Mouse (Mus musculus) monocyte, adult 5-6 weeks (primary cell): ENCODE results near the gene Pdxk. TPM values are rescaled to one million over a fixed set of nuclear protein-coding genes. Genes with fewer than 3 reads are reported as not detected.
"Not testable (repeated sequence)": the region's sequence is repeated elsewhere in the genome, so short reads cannot be mapped to it uniquely, and the experiment has no call there.

Experiments
- ATAC-seq: fragments of 153-309, 156-312 bp; replicated peaks from 2 replicates; pipeline ENCODE4 v1.8.0; 2017; ENCODE audit warnings: mild to moderate bottlenecking; ENCODE audit not compliant: low TSS enrichment, insufficient number of reproducible peaks, severe bottlenecking, poor library complexity, low FRiP score
- total RNA-seq: library from RNA; stranded (forward); fragments of 200-1000, 200-491, 200-594 nt; gene quantifications from 3 replicates; pipeline ENCODE4 v1.2.3, GENCODE M21; 2017

The Pdxk gene
- total RNA-seq, 1 experiment from 2014 or later: 5.5 TPM

- no peak for ATAC-seq
Observed at GRCm38 (mm10) chr10:78428070-78428469, 36.7 kb downstream of the Pdxk start.

GRCm38 (mm10) chr10:78426117-78426735 is 38.5 kb downstream of the Pdxk start:
- ATAC-seq: no peak; the same call in 1 of the 2 replicates

- peak; percentile 83 for ATAC-seq
Observed at GRCm38 (mm10) chr10:78425181-78426041, 39.4 kb downstream of the Pdxk start, which contains the start of gene Cstb. Cstb (plus strand) TSS chr10:78425669.

- no peak for ATAC-seq
Observed at GRCm38 (mm10) chr10:78422614-78423013, 42.2 kb downstream of the Pdxk start.

GRCm38 (mm10) chr10:78420929-78421328 is 43.8 kb downstream of the Pdxk start:
- no peak for ATAC-seq

GRCm38 (mm10) chr10:78418791-78419190 is 46.0 kb downstream of the Pdxk start:
- ATAC-seq: no peak

- no peak for ATAC-seq
Observed at GRCm38 (mm10) chr10:78417888-78418287, 46.9 kb downstream of the Pdxk start.

GRCm38 (mm10) chr10:78414936-78415335 is 49.8 kb downstream of the Pdxk start:
- ATAC-seq: not testable (repeated sequence)

- no peak for ATAC-seq
Observed at GRCm38 (mm10) chr10:78413152-78413520, 51.6 kb downstream of the Pdxk start.

- peak; percentile 98 for ATAC-seq
Observed at GRCm38 (mm10) chr10:78412319-78413151, 52.2 kb downstream of the Pdxk start, which contains the start of gene Rrp1. Rrp1 (minus strand) TSS chr10:78413043.

GRCm38 (mm10) chr10:78411851-78412250 is 52.9 kb downstream of the Pdxk start:
- ATAC-seq: no peak

- no peak for ATAC-seq
Observed at GRCm38 (mm10) chr10:78409035-78409788, 55.6 kb downstream of the Pdxk start.

- no peak for ATAC-seq
Observed at GRCm38 (mm10) chr10:78407132-78407531, 57.6 kb downstream of the Pdxk start.

- no peak for ATAC-seq
Observed at GRCm38 (mm10) chr10:78406152-78406551, 58.6 kb downstream of the Pdxk start.

GRCm38 (mm10) chr10:78402301-78402922 is 62.4 kb downstream of the Pdxk start:
- ATAC-seq: no peak

- ATAC-seq: no peak
Observed at GRCm38 (mm10) chr10:78401127-78401526, 63.6 kb downstream of the Pdxk start.

- ATAC-seq: no peak
Observed at GRCm38 (mm10) chr10:78399090-78399657, 65.6 kb downstream of the Pdxk start.

- ATAC-seq: no peak
Observed at GRCm38 (mm10) chr10:78396625-78396885, 68.2 kb downstream of the Pdxk start.
